Mouse (Mus musculus) myocyte (in vitro differentiated cells): ENCODE results near the gene Kif26b.

ENCODE experiments used
- MAX ChIP-seq: IDR thresholded peaks from one replicate; pipeline ENCODE4 v1.6.1; 2011; ENCODE audit warnings: low read depth, mild to moderate bottlenecking, control low read depth
- POLR2A ChIP-seq: IDR thresholded peaks from one replicate; pipeline ENCODE4 v1.6.1; 2011; ENCODE audit warnings: low read depth, mild to moderate bottlenecking, control low read depth, moderate library complexity; ENCODE audit not compliant: insufficient read length

DNA sequence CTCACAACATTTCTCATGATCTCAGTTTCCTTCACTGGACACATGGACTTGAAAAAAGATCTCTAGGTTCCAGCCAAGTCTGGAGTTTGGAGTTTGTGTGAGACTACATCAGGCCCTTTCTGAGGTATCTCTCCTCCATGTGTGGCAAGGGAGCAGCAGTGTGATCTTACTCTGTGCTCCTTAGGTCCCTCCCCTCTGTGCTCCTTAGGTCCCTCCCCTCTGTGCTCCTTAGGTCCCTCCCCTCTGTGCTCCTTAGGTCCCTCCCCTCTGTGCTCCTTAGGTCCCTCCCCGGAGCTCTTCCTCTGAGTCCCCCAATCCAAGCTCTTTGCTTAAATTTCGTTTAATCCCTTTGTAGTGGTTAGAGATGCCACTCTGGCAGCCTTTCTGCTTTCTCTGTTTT lies 250.8 kb downstream of the Kif26b start:
- TF ChIP-seq POLR2A (no peak), MAX (no peak)
